Mouse (Mus musculus): Measurements from ENCODE around the gene Itga4. TPM values are rescaled to one million over a fixed set of nuclear protein-coding genes. Genes with fewer than 3 reads are reported as not detected.

The Itga4 gene
- polyA plus RNA-seq, 1 experiment from 2014 or later = 8.2 TPM

- H3K4me3 ChIP-seq = no peak overlapping the region
- H3K9ac ChIP-seq = no peak overlapping the region
- no peaks in the 10 kb centered on the region for H3K4me1 ChIP-seq
- H3K27me3 ChIP-seq = no peaks in the 10 kb centered on the region
- H3K27ac ChIP-seq = no peak overlapping the region
- no peak overlapping the region for H3K4me2 ChIP-seq
- 74% methylated on average over 4 of the region's 4 CpGs for WGBS
- no peak for ATAC-seq (ENCODE audit: borderline replicate concordance, extremely low read depth, low FRiP score, low TSS enrichment)
- no peaks in the 10 kb centered on the region for H3K9me3 ChIP-seq
- no peaks in the 10 kb centered on the region for H3K36me3 ChIP-seq
These were observed 13.6 kb downstream of the Itga4 start for GRCm38 (mm10) chr2:79268863-79269262.

- Histone ChIP-seq H3K27me3 (no peaks in the 10 kb centered on the region), H3K4me1 (no peaks in the 10 kb centered on the region), H3K4me2 (no peak overlapping the region), H3K9ac (no peak overlapping the region), H3K36me3 (no peaks in the 10 kb centered on the region), H3K9me3 (no peaks in the 10 kb centered on the region), H3K27ac (no peak overlapping the region), H3K4me3 (no peak overlapping the region)
- no peak for ATAC-seq (ENCODE audit: borderline replicate concordance, extremely low read depth, low FRiP score, low TSS enrichment)
- WGBS = 15% methylated on average over 3 of the region's 3 CpGs
These were observed 14.9 kb downstream of the Itga4 start for GRCm38 (mm10) chr2:79270034-79270535.

GRCm38 (mm10) chr2:79271838-79272237 is 16.6 kb downstream of the Itga4 start:
- H3K9me3 ChIP-seq = no peaks in the 10 kb centered on the region
- H3K36me3 ChIP-seq = no peaks in the 10 kb centered on the region
- H3K4me3 ChIP-seq = no peak overlapping the region
- 88% methylated on average over 4 of the region's 4 CpGs for WGBS
- ATAC-seq (ENCODE audit: borderline replicate concordance, extremely low read depth, low FRiP score, low TSS enrichment) = no peak
- no peak overlapping the region for H3K27ac ChIP-seq
- no peaks in the 10 kb centered on the region for H3K27me3 ChIP-seq
- H3K4me2 ChIP-seq = no peak overlapping the region
- no peaks in the 10 kb centered on the region for H3K4me1 ChIP-seq
- no peak overlapping the region for H3K9ac ChIP-seq

GRCm38 (mm10) chr2:79278581-79278980 is 23.4 kb downstream of the Itga4 start:
- no peaks in the 10 kb centered on the region for H3K27me3 ChIP-seq
- H3K9ac ChIP-seq = no peak overlapping the region
- no peaks in the 10 kb centered on the region for H3K36me3 ChIP-seq
- H3K9me3 ChIP-seq = no peaks in the 10 kb centered on the region
- H3K4me1 ChIP-seq = no peaks in the 10 kb centered on the region
- no peak overlapping the region for H3K4me3 ChIP-seq
- no peak overlapping the region for H3K27ac ChIP-seq
- no peak for ATAC-seq (ENCODE audit: borderline replicate concordance, extremely low read depth, low FRiP score, low TSS enrichment)
- H3K4me2 ChIP-seq = no peak overlapping the region

GRCm38 (mm10) chr2:79284206-79284605 is 29.0 kb downstream of the Itga4 start:
- Histone ChIP-seq H3K27me3 (no peaks in the 10 kb centered on the region), H3K4me3 (no peak overlapping the region), H3K4me1 (no peaks in the 10 kb centered on the region), H3K4me2 (no peak overlapping the region), H3K27ac (no peak overlapping the region), H3K9me3 (no peaks in the 10 kb centered on the region), H3K36me3 (no peaks in the 10 kb centered on the region), H3K9ac (no peak overlapping the region)
- WGBS = 83% methylated on average over 4 of the region's 4 CpGs
- ATAC-seq (ENCODE audit: borderline replicate concordance, extremely low read depth, low FRiP score, low TSS enrichment) = no peak

- H3K4me2 ChIP-seq = no peak overlapping the region
- H3K4me1 ChIP-seq = no peaks in the 10 kb centered on the region
- 73% methylated on average over 1 of the region's 1 CpGs for WGBS
- H3K4me3 ChIP-seq = no peak overlapping the region
- no peak for ATAC-seq (ENCODE audit: borderline replicate concordance, extremely low read depth, low FRiP score, low TSS enrichment)
- no peaks in the 10 kb centered on the region for H3K9me3 ChIP-seq
- no peaks in the 10 kb centered on the region for H3K27me3 ChIP-seq
- no peak overlapping the region for H3K9ac ChIP-seq
- no peaks in the 10 kb centered on the region; the same call in 1 of the 2 replicates for H3K36me3 ChIP-seq
- H3K27ac ChIP-seq = no peak overlapping the region
These were observed 34.9 kb downstream of the Itga4 start for GRCm38 (mm10) chr2:79290149-79290548.

- H3K9ac ChIP-seq = no peak overlapping the region
- H3K4me3 ChIP-seq = no peak overlapping the region
- no peak overlapping the region for H3K4me2 ChIP-seq
- no peaks in the 10 kb centered on the region for H3K9me3 ChIP-seq
- no peak overlapping the region for H3K27ac ChIP-seq
- H3K36me3 ChIP-seq = no peaks in the 10 kb centered on the region; the same call in 1 of the 2 replicates
- whole genome bisulfite sequencing = 70% methylated on average over 8 of the region's 8 CpGs
- no peaks in the 10 kb centered on the region for H3K27me3 ChIP-seq
- ATAC-seq (ENCODE audit: borderline replicate concordance, extremely low read depth, low FRiP score, low TSS enrichment) = no peak
- no peaks in the 10 kb centered on the region for H3K4me1 ChIP-seq
These were observed 36.7 kb downstream of the Itga4 start for GRCm38 (mm10) chr2:79291922-79292321.

GRCm38 (mm10) chr2:79292431-79292830 is 37.2 kb downstream of the Itga4 start:
- no peak overlapping the region for H3K4me2 ChIP-seq
- no peaks in the 10 kb centered on the region; the same call in 1 of the 2 replicates for H3K36me3 ChIP-seq
- no peak overlapping the region for H3K9ac ChIP-seq
- 82% methylated on average over 6 of the region's 6 CpGs for WGBS
- H3K4me1 ChIP-seq = no peaks in the 10 kb centered on the region
- no peak overlapping the region for H3K4me3 ChIP-seq
- ATAC-seq (ENCODE audit: borderline replicate concordance, extremely low read depth, low FRiP score, low TSS enrichment) = no peak
- no peak overlapping the region for H3K27ac ChIP-seq
- no peaks in the 10 kb centered on the region for H3K9me3 ChIP-seq
- H3K27me3 ChIP-seq = no peaks in the 10 kb centered on the region

GRCm38 (mm10) chr2:79302398-79302797 is 47.2 kb downstream of the Itga4 start:
- no peak overlapping the region for H3K4me2 ChIP-seq
- no peak for ATAC-seq (ENCODE audit: borderline replicate concordance, extremely low read depth, low FRiP score, low TSS enrichment)
- H3K4me3 ChIP-seq = no peak overlapping the region
- no peaks in the 10 kb centered on the region for H3K4me1 ChIP-seq
- H3K27ac ChIP-seq = no peak overlapping the region
- no peaks in the 10 kb centered on the region for H3K36me3 ChIP-seq
- H3K9ac ChIP-seq = no peak overlapping the region
- H3K27me3 ChIP-seq = no peaks in the 10 kb centered on the region
- no peaks in the 10 kb centered on the region for H3K9me3 ChIP-seq

GRCm38 (mm10) chr2:79307549-79307948 is 52.3 kb downstream of the Itga4 start:
- Histone ChIP-seq H3K27ac (no peak overlapping the region), H3K4me2 (no peak overlapping the region), H3K4me1 (no peaks in the 10 kb centered on the region), H3K36me3 (no peaks in the 10 kb centered on the region), H3K27me3 (no peaks in the 10 kb centered on the region), H3K9me3 (no peaks in the 10 kb centered on the region), H3K9ac (no peak overlapping the region), H3K4me3 (no peak overlapping the region)
- ATAC-seq (ENCODE audit: borderline replicate concordance, extremely low read depth, low FRiP score, low TSS enrichment) = no peak
- WGBS = 86% methylated on average over 4 of the region's 4 CpGs

GRCm38 (mm10) chr2:79309454-79310118 is 54.4 kb downstream of the Itga4 start:
- no peaks in the 10 kb centered on the region for H3K9me3 ChIP-seq
- H3K4me1 ChIP-seq = no peaks in the 10 kb centered on the region
- H3K27me3 ChIP-seq = no peaks in the 10 kb centered on the region
- no peak overlapping the region for H3K4me3 ChIP-seq
- H3K27ac ChIP-seq = no peak overlapping the region
- H3K9ac ChIP-seq = no peak overlapping the region
- 76% methylated on average over 13 of the region's 13 CpGs for WGBS
- no peaks in the 10 kb centered on the region for H3K36me3 ChIP-seq
- no peak for ATAC-seq (ENCODE audit: borderline replicate concordance, extremely low read depth, low FRiP score, low TSS enrichment)
- H3K4me2 ChIP-seq = no peak overlapping the region

- Histone ChIP-seq H3K27me3 (no peaks in the 10 kb centered on the region), H3K9me3 (no peaks in the 10 kb centered on the region), H3K4me3 (no peak overlapping the region), H3K4me2 (no peak overlapping the region), H3K4me1 (no peaks in the 10 kb centered on the region), H3K9ac (no peak overlapping the region), H3K27ac (no peak overlapping the region), H3K36me3 (no peaks in the 10 kb centered on the region)
- no peak for ATAC-seq (ENCODE audit: borderline replicate concordance, extremely low read depth, low FRiP score, low TSS enrichment)
- 52% methylated on average over 4 of the region's 4 CpGs for WGBS
These were observed 57.3 kb downstream of the Itga4 start for GRCm38 (mm10) chr2:79312499-79312898.

GRCm38 (mm10) chr2:79315108-79315507 is 59.9 kb downstream of the Itga4 start:
- H3K4me1 ChIP-seq = no peaks in the 10 kb centered on the region
- WGBS = 87% methylated on average over 4 of the region's 4 CpGs
- ATAC-seq (ENCODE audit: borderline replicate concordance, extremely low read depth, low FRiP score, low TSS enrichment) = no peak

More at GRCm38 (mm10) chr2:79315108-79315507, 59.9 kb downstream of the Itga4 start:
- Histone ChIP-seq H3K9me3 (no peaks in the 10 kb centered on the region), H3K9ac (no peak overlapping the region), H3K36me3 (no peaks in the 10 kb centered on the region), H3K4me3 (no peak overlapping the region), H3K4me2 (no peak overlapping the region), H3K27me3 (no peaks in the 10 kb centered on the region), H3K27ac (no peak overlapping the region)
